ENCODE assay signal across 1 mouse cellular context in genomic region chr17:6286169-6286568, GRCm38 (mm10). TPM values are rescaled to one million over a fixed set of nuclear protein-coding genes. Genes with fewer than 3 reads are reported as not detected.
"Had no signal": no experiment of that assay in that cellular context is flagged by ENCODE, and none has a peak within 500 bp of the region (broad histone marks: within the 10 kb centered on the region; RNA-seq: fewer than 3 reads in every experiment).

No protein-coding gene starts in this region.

RNA-seq across cellular contexts. Expression of gene Tmem181a, which starts 29.5 kb away (rescaled TPM):
- polyA plus RNA-seq: erythroblast, embryonic 14.5 days had no signal
